Mouse (Mus musculus) mammary gland, adult 2 months (tissue): ENCODE measurements around the gene Slc22a21. TPM values are rescaled to one million over a fixed set of nuclear protein-coding genes. Genes with fewer than 3 reads are reported as not detected.

Experiments
- polyA plus RNA-seq: library from polyadenylated mRNA; depleted of rRNA; stranded (reverse); fragments of >200 nt; gene quantifications from 2 replicates; pipeline ENCODE4 v1.2.3, GENCODE M21; 2012; ENCODE audit warnings: low replicate concordance; rRNA removed

Slc22a21 gene
- 3.3 and 5.1 TPM in 2 replicates for polyA plus RNA-seq

DNA sequence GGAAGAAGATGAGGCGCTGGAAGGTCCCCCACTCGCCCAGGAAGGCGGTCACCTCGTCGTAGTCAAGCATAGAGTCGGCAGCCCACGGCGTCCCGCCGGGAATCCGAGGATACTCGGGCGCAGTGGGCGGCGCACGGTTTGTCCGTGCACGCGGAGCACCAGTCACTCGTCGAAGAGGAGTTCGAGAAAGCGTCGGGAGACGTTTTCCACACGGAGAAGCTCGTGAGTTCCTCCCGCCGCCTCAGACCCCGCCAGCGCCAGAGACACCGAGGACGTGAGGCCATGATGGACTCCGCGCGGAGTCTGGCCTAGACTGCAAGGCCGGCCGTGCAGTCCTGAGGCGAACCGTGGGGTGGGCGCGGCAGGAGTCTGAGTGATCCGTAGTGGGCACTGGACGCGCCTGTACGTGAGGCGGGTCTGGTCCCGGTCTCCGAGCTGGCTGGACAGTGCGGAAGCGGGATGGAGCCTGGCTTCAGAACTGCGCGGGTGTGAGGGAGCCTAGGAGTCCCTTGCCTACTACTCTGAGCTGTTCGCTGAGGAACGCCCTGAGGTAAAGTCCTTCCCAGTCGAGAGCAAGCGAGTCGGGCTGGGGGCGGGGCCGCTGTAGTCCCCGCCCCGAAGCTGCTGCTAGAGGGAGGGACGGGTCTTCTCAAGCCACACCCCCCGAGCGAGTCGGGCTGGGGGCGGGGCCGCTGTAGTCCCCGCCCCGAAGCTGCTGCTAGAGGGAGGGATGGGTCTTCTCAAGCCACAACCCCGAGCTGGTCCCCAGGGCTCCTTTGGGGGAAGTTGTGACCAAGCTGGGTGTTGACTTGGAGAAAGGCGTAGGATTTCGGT lies at the start of gene Slc22a21:
TSS of gene Slc22a21 (minus strand) at position 545 of the 834 bp plus-strand sequence.

DNA sequence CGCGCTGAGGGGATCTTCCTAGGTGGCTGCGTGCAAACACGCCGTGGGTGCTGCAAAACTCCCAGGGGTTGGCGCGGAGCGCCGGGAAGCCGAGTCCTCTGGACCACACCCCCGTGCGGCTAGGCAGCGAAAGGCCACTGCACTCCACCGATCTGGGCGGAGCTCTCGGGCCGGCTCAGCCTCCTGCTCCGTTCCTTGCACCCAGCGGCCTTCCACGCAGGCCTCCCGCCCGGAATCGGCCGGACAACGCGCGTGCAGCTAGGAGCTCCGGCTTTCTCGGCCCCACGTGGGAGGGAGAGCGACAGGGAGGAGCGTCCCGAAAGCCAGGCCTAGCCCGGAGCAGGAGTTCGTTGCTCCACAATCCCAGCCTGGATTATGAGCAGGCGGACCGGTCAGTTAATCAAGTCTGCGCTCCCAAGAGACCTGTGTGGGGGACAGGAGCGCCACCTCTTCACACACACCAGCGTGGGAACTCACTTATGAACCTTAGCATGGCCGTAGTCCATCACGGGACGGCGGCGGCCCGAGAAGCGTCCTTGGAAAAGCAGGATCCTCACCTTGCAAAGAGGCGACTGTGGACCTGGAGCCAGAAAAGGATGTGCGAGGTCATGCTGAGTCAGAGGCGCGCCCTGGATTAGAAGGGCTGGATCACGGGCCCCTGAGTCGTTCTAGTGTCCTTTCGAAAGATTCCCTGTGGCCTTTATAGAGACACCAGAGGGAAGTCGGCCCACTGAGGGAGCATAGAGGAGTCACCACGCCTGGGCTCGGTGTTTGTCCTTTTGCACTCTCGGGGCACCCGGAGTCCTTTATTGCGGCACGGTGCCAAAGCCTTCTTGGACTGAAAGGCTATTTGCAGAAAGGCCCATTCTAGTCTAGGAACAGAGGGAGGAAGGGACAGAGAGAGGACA lies 48.2 kb upstream of the Slc22a21 start, which contains the start of gene Slc22a4:
TSS of gene Slc22a4 (minus strand) at position 47 of the 908 bp plus-strand sequence.

Other genes with a start within 250 kb of the Slc22a21 start
- 89.0 and 192 TPM in 2 replicates for gene Irf1, start 210.3 kb downstream of the Slc22a21 start, polyA plus RNA-seq
- 1.2 and 1.9 TPM in 2 replicates for gene Gm17334, start 207.1 kb downstream of the Slc22a21 start, polyA plus RNA-seq
- 12.4 and 15.6 TPM in 2 replicates for gene Gm12216, start 121.1 kb downstream of the Slc22a21 start, polyA plus RNA-seq
- gene Slc22a5, start 88.7 kb downstream of the Slc22a21 start, polyA plus RNA-seq = 20.5 and 32.3 TPM in 2 replicates
- gene Slc22a4, start 47.8 kb upstream of the Slc22a21 start, polyA plus RNA-seq = 16.8 and 31.1 TPM in 2 replicates
- gene Pdlim4, start 88.7 kb upstream of the Slc22a21 start, polyA plus RNA-seq = 56.1 and 117 TPM in 2 replicates
- 14.1 and 35.5 TPM in 2 replicates for gene P4ha2, start 119.8 kb upstream of the Slc22a21 start, polyA plus RNA-seq